Mouse (Mus musculus): Measurements from ENCODE around the gene Zfp69. TPM values are rescaled to one million over a fixed set of nuclear protein-coding genes. Genes with fewer than 3 reads are reported as not detected.

Gene Zfp69
- polyA plus RNA-seq, 1 experiment: 2.9 TPM

DNA sequence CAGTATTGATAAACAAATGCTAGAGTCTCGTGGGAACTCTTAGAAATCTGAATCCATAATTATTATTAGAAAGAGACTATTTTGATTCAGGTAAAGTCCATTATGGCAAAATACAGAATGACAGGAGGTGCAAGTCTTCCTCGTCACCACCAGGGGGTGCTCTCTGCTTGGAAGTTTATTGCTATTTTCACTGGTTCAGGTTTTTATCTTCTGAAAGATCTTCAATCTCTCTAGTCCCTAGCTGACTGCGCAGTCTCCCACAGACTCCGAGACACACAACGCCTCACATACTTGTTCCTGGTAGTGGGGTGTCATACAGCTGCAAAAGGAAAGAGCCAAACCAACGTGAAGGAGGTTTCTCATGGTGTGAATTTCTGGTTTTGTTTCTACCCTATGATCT is 34.9 kb upstream of the Zfp69 start:
- TF ChIP-seq EP300 (IDR thresholded peaks at IDR 0.05; ENCODE audit: insufficient read depth, low read depth, low read length) (no peak), POLR2A (IDR thresholded peaks at IDR 0.05; ENCODE audit: insufficient read depth, low read length) (no peak), CTCF (IDR thresholded peaks at IDR 0.05; ENCODE audit: low read depth, low read length) (no peak)
- H3K36me3 ChIP-seq (ENCODE audit: control insufficient read depth, insufficient read depth, low read length, poor library complexity, severe bottlenecking): peaks cover 3% of the 10 kb centered on the region; the same call in 1 of the 2 replicates
- H3K4me1 ChIP-seq (ENCODE audit: control insufficient read depth, insufficient read depth, low read length): no peaks in the 10 kb centered on the region
- no peaks in the 10 kb centered on the region for H3K9me3 ChIP-seq (replicated peaks; ENCODE audit: control insufficient read depth, insufficient read depth, low read length, poor library complexity, severe bottlenecking)
- no peaks in the 10 kb centered on the region for H3K27me3 ChIP-seq (ENCODE audit: control insufficient read depth, insufficient read depth, low read length, poor library complexity, severe bottlenecking)
- no peak overlapping the region for H3K4me3 ChIP-seq (ENCODE audit: low read depth, low read length)
- no peak overlapping the region for H3K9ac ChIP-seq (ENCODE audit: low read depth, poor library complexity, severe bottlenecking)
- H3K27ac ChIP-seq (ENCODE audit: insufficient read depth, low read length): no peak overlapping the region

DNA sequence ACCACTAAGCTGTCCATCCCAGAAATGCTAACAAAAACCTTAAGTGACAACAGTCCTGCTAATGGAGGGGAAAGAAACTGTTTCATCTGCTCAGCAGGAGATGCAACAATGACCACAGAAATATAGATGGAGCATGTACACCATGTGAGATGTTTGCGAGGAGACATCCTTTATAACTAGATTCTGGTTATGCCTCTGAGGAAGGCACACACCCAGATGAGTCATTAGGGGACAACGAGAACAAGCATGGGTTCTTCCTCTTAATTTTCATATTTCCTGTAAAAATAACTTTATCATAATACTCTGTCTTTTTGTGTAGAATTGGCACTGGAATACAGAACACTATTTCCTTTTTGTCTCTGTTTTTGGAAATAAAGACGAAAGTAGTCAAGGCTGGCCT is 26.7 kb upstream of the Zfp69 start:
- Histone ChIP-seq H3K9me3 (replicated peaks; ENCODE audit: control insufficient read depth, insufficient read depth, low read length, poor library complexity, severe bottlenecking) (no peaks in the 10 kb centered on the region), H3K27ac (ENCODE audit: insufficient read depth, low read length) (no peak overlapping the region), H3K9ac (ENCODE audit: low read depth, poor library complexity, severe bottlenecking) (no peak overlapping the region), H3K36me3 (ENCODE audit: control insufficient read depth, insufficient read depth, low read length, poor library complexity, severe bottlenecking) (peaks cover 6% of the 10 kb centered on the region), H3K4me3 (ENCODE audit: low read depth, low read length) (no peak overlapping the region), H3K27me3 (ENCODE audit: control insufficient read depth, insufficient read depth, low read length, poor library complexity, severe bottlenecking) (no peaks in the 10 kb centered on the region), H3K4me1 (ENCODE audit: control insufficient read depth, insufficient read depth, low read length) (no peaks in the 10 kb centered on the region)
- no peak for TF ChIP-seq CTCF (IDR thresholded peaks at IDR 0.05; ENCODE audit: low read depth, low read length)
- TF ChIP-seq EP300 (IDR thresholded peaks at IDR 0.05; ENCODE audit: insufficient read depth, low read depth, low read length): no peak
- TF ChIP-seq POLR2A (IDR thresholded peaks at IDR 0.05; ENCODE audit: insufficient read depth, low read length): no peak

DNA sequence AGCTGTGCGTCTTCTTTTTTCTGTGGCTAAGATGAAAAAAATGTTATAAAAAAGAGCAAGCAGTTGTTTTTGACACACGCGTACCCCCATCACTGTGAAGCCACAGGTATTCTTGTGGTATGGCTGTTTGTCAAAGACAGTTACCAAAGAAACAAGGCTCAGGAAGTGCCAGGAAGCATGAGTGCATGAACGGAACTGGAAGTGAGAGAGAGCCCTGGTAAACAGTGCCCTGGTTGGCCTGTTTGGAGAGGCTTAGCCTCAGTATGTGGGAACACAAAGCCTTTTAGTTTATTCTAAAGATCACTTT is 23.9 kb upstream of the Zfp69 start:
- peaks cover 7% of the 10 kb centered on the region for H3K36me3 ChIP-seq (ENCODE audit: control insufficient read depth, insufficient read depth, low read length, poor library complexity, severe bottlenecking)
- H3K4me3 ChIP-seq (ENCODE audit: low read depth, low read length): no peak overlapping the region
- H3K9ac ChIP-seq (ENCODE audit: low read depth, poor library complexity, severe bottlenecking): no peak overlapping the region
- TF ChIP-seq EP300 (IDR thresholded peaks at IDR 0.05; ENCODE audit: insufficient read depth, low read depth, low read length) (no peak), CTCF (IDR thresholded peaks at IDR 0.05; ENCODE audit: low read depth, low read length) (no peak), POLR2A (IDR thresholded peaks at IDR 0.05; ENCODE audit: insufficient read depth, low read length) (no peak)
- no peaks in the 10 kb centered on the region for H3K4me1 ChIP-seq (ENCODE audit: control insufficient read depth, insufficient read depth, low read length)
- no peaks in the 10 kb centered on the region for H3K27me3 ChIP-seq (ENCODE audit: control insufficient read depth, insufficient read depth, low read length, poor library complexity, severe bottlenecking)
- no peak overlapping the region for H3K27ac ChIP-seq (ENCODE audit: insufficient read depth, low read length)
- H3K9me3 ChIP-seq (replicated peaks; ENCODE audit: control insufficient read depth, insufficient read depth, low read length, poor library complexity, severe bottlenecking): no peaks in the 10 kb centered on the region

DNA sequence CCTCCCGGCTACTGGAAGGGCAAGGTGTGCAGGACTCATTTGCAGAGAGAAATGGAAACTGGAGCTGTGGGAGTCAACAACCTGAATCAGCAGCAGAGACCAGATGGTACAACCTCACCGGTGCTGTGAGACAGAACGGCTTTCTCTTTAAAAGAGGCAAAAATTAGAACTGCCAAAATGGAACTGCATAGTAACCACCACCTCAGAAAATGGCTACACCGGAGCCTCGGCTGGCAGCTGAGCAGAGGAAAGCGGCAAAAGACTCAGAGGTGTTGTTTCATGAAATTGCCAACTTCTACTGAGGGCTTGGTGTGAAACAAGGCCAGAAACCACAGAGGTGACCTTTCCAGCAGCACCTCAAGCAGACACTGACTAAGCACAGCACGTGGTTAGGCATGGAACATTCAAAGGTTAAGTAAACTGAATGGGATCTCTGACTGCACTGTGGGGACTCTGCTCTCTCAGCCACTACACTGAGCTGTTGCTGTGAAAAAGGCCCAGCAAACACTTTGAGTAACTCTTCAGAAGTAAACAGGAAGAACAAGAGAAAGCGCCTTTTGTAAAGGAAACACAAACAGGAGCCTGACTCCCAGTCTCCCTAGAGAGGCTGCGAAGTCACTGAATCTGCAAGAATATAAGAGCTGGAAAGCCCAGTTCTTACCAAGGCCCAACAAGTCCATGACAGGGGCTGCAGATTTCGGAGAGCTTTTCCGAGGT is 23.4 kb upstream of the Zfp69 start:
- Histone ChIP-seq H3K27ac (ENCODE audit: insufficient read depth, low read length) (no peak overlapping the region), H3K4me1 (ENCODE audit: control insufficient read depth, insufficient read depth, low read length) (no peaks in the 10 kb centered on the region), H3K27me3 (ENCODE audit: control insufficient read depth, insufficient read depth, low read length, poor library complexity, severe bottlenecking) (no peaks in the 10 kb centered on the region), H3K9me3 (replicated peaks; ENCODE audit: control insufficient read depth, insufficient read depth, low read length, poor library complexity, severe bottlenecking) (no peaks in the 10 kb centered on the region), H3K36me3 (ENCODE audit: control insufficient read depth, insufficient read depth, low read length, poor library complexity, severe bottlenecking) (peaks cover 7% of the 10 kb centered on the region), H3K9ac (ENCODE audit: low read depth, poor library complexity, severe bottlenecking) (no peak overlapping the region), H3K4me3 (ENCODE audit: low read depth, low read length) (no peak overlapping the region)
- TF ChIP-seq POLR2A (IDR thresholded peaks at IDR 0.05; ENCODE audit: insufficient read depth, low read length): no peak
- no peak for TF ChIP-seq CTCF (IDR thresholded peaks at IDR 0.05; ENCODE audit: low read depth, low read length)
- no peak for TF ChIP-seq EP300 (IDR thresholded peaks at IDR 0.05; ENCODE audit: insufficient read depth, low read depth, low read length)

DNA sequence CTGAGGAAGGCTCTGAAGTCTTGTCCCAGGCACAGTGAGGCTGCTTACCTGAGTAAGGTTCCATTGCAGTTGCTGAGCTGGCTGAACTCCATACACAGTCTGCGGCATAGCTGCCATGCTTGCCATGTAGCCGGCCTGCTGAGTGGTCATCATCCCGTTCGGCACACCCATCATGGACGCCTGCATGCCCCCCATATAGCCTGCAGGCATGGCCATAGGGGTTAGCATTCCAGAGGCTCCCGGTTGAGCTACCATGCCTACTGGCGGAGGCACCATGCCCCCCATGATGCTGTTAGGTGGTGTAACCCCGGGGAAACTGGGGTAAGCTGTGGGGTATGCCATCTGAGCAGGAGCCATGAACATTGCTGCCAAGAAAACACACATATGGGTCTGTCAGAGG is 20.3 kb upstream of the Zfp69 start:
- Histone ChIP-seq H3K4me1 (ENCODE audit: control insufficient read depth, insufficient read depth, low read length) (no peaks in the 10 kb centered on the region), H3K9ac (ENCODE audit: low read depth, poor library complexity, severe bottlenecking) (no peak overlapping the region), H3K36me3 (ENCODE audit: control insufficient read depth, insufficient read depth, low read length, poor library complexity, severe bottlenecking) (peaks cover 7% of the 10 kb centered on the region), H3K4me3 (ENCODE audit: low read depth, low read length) (no peak overlapping the region), H3K27me3 (ENCODE audit: control insufficient read depth, insufficient read depth, low read length, poor library complexity, severe bottlenecking) (no peaks in the 10 kb centered on the region), H3K27ac (ENCODE audit: insufficient read depth, low read length) (no peak overlapping the region), H3K9me3 (replicated peaks; ENCODE audit: control insufficient read depth, insufficient read depth, low read length, poor library complexity, severe bottlenecking) (no peaks in the 10 kb centered on the region)
- no peak for TF ChIP-seq POLR2A (IDR thresholded peaks at IDR 0.05; ENCODE audit: insufficient read depth, low read length)
- no peak for TF ChIP-seq CTCF (IDR thresholded peaks at IDR 0.05; ENCODE audit: low read depth, low read length)

DNA sequence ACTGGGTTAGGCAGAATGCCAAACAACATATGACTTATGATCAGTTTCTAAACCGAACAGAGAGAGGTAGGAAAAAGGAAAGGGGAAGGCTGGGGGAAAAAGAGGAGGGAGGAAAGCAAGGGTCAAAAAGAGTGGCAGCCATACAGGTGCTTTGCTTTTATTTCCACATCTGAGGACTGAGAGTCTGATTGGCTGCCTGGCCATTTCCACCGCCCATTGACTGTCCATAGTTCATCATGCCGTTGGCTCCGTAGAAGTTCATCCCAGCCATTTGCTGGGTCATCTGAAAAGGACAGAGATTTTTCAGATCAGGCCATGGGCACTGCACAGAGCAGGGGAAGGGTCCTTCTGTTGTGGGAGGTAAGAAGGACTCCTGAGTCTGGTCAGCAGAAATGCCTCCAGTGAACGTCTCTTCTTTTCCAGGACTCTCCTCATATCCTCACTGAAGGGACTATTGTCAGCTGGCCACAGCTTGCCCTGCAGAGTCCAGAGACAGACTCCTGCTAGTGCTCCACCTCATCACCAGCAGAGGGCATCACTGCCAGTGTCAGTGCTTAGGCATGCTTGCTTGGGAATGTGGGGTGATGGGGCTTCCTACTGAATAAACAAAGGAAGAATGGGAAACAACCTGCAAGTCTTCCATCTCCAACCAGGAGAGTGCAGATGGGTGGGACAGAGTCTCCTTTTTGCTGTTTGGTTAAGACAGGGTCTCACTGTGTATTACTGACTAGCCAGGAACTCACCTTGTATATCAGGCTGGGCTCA is 18.1 kb upstream of the Zfp69 start:
- TF ChIP-seq POLR2A (IDR thresholded peaks at IDR 0.05; ENCODE audit: insufficient read depth, low read length) (no peak), CTCF (IDR thresholded peaks at IDR 0.05; ENCODE audit: low read depth, low read length) (peak; percentile 72)
- Histone ChIP-seq H3K36me3 (ENCODE audit: control insufficient read depth, insufficient read depth, low read length, poor library complexity, severe bottlenecking) (peaks cover 7% of the 10 kb centered on the region), H3K27me3 (ENCODE audit: control insufficient read depth, insufficient read depth, low read length, poor library complexity, severe bottlenecking) (no peaks in the 10 kb centered on the region)

More for the DNA sequence above, 18.1 kb upstream of the Zfp69 start:
- Histone ChIP-seq H3K4me1 (ENCODE audit: control insufficient read depth, insufficient read depth, low read length) (no peaks in the 10 kb centered on the region), H3K9me3 (replicated peaks; ENCODE audit: control insufficient read depth, insufficient read depth, low read length, poor library complexity, severe bottlenecking) (no peaks in the 10 kb centered on the region), H3K27ac (ENCODE audit: insufficient read depth, low read length) (no peak overlapping the region), H3K4me3 (ENCODE audit: low read depth, low read length) (no peak overlapping the region), H3K9ac (ENCODE audit: low read depth, poor library complexity, severe bottlenecking) (no peak overlapping the region)

Measured in ES-Bruce4 (cell line).